Mouse (Mus musculus): Measurements from ENCODE around the gene C8g. TPM values are rescaled to one million over a fixed set of nuclear protein-coding genes. Genes with fewer than 3 reads are reported as not detected.

The C8g gene
- polyA plus RNA-seq, 1 experiment from 2014 or later = 5.8 TPM

- Histone ChIP-seq H3K36me3 (peaks cover 24% of the 10 kb centered on the region), H3K4me2 (peak overlapping the region; percentile 87), H3K4me3 (peak overlapping the region; percentile 72), H3K9ac (peak overlapping the region; percentile 81), H3K9me3 (no peaks in the 10 kb centered on the region), H3K4me1 (peaks cover 26% of the 10 kb centered on the region), H3K27ac (peak overlapping the region; percentile 85), H3K27me3 (no peaks in the 10 kb centered on the region)
- WGBS = 21% methylated on average over 3 of the region's 3 CpGs
- ATAC-seq (ENCODE audit: insufficient number of reproducible peaks, insufficient read depth, low FRiP score, low TSS enrichment, low read depth) = no peak
Measured at GRCm38 (mm10) chr2:25461407-25461806, 40.1 kb downstream of the C8g start.

- WGBS = under 1% methylated on average over 48 of the region's 48 CpGs
- peak; percentile 89 for ATAC-seq (ENCODE audit: insufficient number of reproducible peaks, insufficient read depth, low FRiP score, low TSS enrichment, low read depth)
- peak within 1 kb of the TSS; percentile 81 for H3K9ac ChIP-seq
- no peaks in the 10 kb centered on the region for H3K27me3 ChIP-seq
- H3K4me1 ChIP-seq = peaks cover 22% of the 10 kb centered on the region
- H3K36me3 ChIP-seq = peaks cover 24% of the 10 kb centered on the region
- H3K27ac ChIP-seq = peak within 1 kb of the TSS; percentile 85
- peak within 1 kb of the TSS; percentile 72 for H3K4me3 ChIP-seq
- peak within 1 kb of the TSS; percentile 87 for H3K4me2 ChIP-seq
- no peaks in the 10 kb centered on the region for H3K9me3 ChIP-seq
Measured at GRCm38 (mm10) chr2:25460551-25461309, 40.8 kb downstream of the C8g start, which contains the start of gene Paxx. TSS of gene Paxx (minus strand) at chr2:25461094.

- peak overlapping the region; percentile 85; the same call in 1 of the 2 replicates for H3K27ac ChIP-seq
- ATAC-seq (ENCODE audit: insufficient number of reproducible peaks, insufficient read depth, low FRiP score, low TSS enrichment, low read depth) = no peak
Measured at GRCm38 (mm10) chr2:25460135-25460534, 41.4 kb downstream of the C8g start.

GRCm38 (mm10) chr2:25458911-25459310 lies 42.6 kb downstream of the C8g start:
- H3K27ac ChIP-seq = no peak overlapping the region
- H3K4me3 ChIP-seq = no peak overlapping the region
- 0 out of 2 replicates have a peak overlapping the region, but pooled peaks have one; percentile 87 for H3K4me2 ChIP-seq
- no peak for ATAC-seq (ENCODE audit: insufficient number of reproducible peaks, insufficient read depth, low FRiP score, low TSS enrichment, low read depth)
- H3K27me3 ChIP-seq = no peaks in the 10 kb centered on the region
- WGBS = 78% methylated on average over 5 of the region's 5 CpGs
- peaks cover 21% of the 10 kb centered on the region for H3K4me1 ChIP-seq
- H3K36me3 ChIP-seq = peaks cover 24% of the 10 kb centered on the region
- no peak overlapping the region for H3K9ac ChIP-seq
- no peaks in the 10 kb centered on the region for H3K9me3 ChIP-seq

More at GRCm38 (mm10) chr2:25460135-25460534, 41.4 kb downstream of the C8g start:
- H3K4me1 ChIP-seq = peaks cover 21% of the 10 kb centered on the region
- H3K36me3 ChIP-seq = peaks cover 24% of the 10 kb centered on the region
- H3K9ac ChIP-seq = peak overlapping the region; percentile 81
- peak overlapping the region; percentile 87 for H3K4me2 ChIP-seq
- H3K4me3 ChIP-seq = peak overlapping the region; percentile 72
- WGBS = 36% methylated on average over 5 of the region's 5 CpGs
- no peaks in the 10 kb centered on the region for H3K9me3 ChIP-seq
- no peaks in the 10 kb centered on the region for H3K27me3 ChIP-seq

- no peaks in the 10 kb centered on the region for H3K9me3 ChIP-seq
- no peak overlapping the region for H3K9ac ChIP-seq
- H3K4me2 ChIP-seq = no peak overlapping the region
- H3K4me3 ChIP-seq = no peak overlapping the region
- H3K4me1 ChIP-seq = peaks cover 21% of the 10 kb centered on the region
- no peak overlapping the region for H3K27ac ChIP-seq
- H3K36me3 ChIP-seq = peaks cover 24% of the 10 kb centered on the region
- WGBS = 83% methylated on average over 9 of the region's 9 CpGs
- H3K27me3 ChIP-seq = no peaks in the 10 kb centered on the region
- no peak for ATAC-seq (ENCODE audit: insufficient number of reproducible peaks, insufficient read depth, low FRiP score, low TSS enrichment, low read depth)
Measured at GRCm38 (mm10) chr2:25457022-25457896, 44.3 kb downstream of the C8g start.

- H3K4me3 ChIP-seq = no peak within 1 kb of the TSS
- 59% methylated on average over 14 of the region's 14 CpGs for WGBS
Measured at GRCm38 (mm10) chr2:25456205-25456953, 45.1 kb downstream of the C8g start, which contains the start of gene Clic3. TSS of gene Clic3 (plus strand) at chr2:25456838.

GRCm38 (mm10) chr2:25452951-25453350 lies 48.6 kb downstream of the C8g start:
- Histone ChIP-seq H3K4me3 (no peak overlapping the region), H3K9ac (no peak overlapping the region), H3K9me3 (no peaks in the 10 kb centered on the region), H3K4me2 (no peak overlapping the region), H3K27ac (no peak overlapping the region), H3K27me3 (no peaks in the 10 kb centered on the region), H3K36me3 (peaks cover 8% of the 10 kb centered on the region; the same call in 1 of the 2 replicates), H3K4me1 (no peaks in the 10 kb centered on the region)
- ATAC-seq (ENCODE audit: insufficient number of reproducible peaks, insufficient read depth, low FRiP score, low TSS enrichment, low read depth) = no peak
- WGBS = 52% methylated on average over 1 of the region's 1 CpGs

More at GRCm38 (mm10) chr2:25456205-25456953, 45.1 kb downstream of the C8g start, which contains the start of gene Clic3:
- Histone ChIP-seq H3K4me2 (no peak within 1 kb of the TSS), H3K9me3 (no peaks in the 10 kb centered on the region), H3K27me3 (no peaks in the 10 kb centered on the region), H3K36me3 (peaks cover 24% of the 10 kb centered on the region), H3K9ac (no peak within 1 kb of the TSS), H3K4me1 (peaks cover 18% of the 10 kb centered on the region), H3K27ac (no peak within 1 kb of the TSS)
- ATAC-seq (ENCODE audit: insufficient number of reproducible peaks, insufficient read depth, low FRiP score, low TSS enrichment, low read depth) = no peak

GRCm38 (mm10) chr2:25450853-25451647 lies 50.5 kb downstream of the C8g start:
- no peak overlapping the region for H3K4me3 ChIP-seq
- no peaks in the 10 kb centered on the region for H3K9me3 ChIP-seq
- H3K4me1 ChIP-seq = no peaks in the 10 kb centered on the region
- H3K27me3 ChIP-seq = no peaks in the 10 kb centered on the region
- no peak overlapping the region for H3K9ac ChIP-seq
- H3K4me2 ChIP-seq = no peak overlapping the region
- WGBS = 79% methylated on average over 8 of the region's 8 CpGs
- ATAC-seq (ENCODE audit: insufficient number of reproducible peaks, insufficient read depth, low FRiP score, low TSS enrichment, low read depth) = no peak
- H3K36me3 ChIP-seq = no peaks in the 10 kb centered on the region; the same call in 1 of the 2 replicates
- no peak overlapping the region for H3K27ac ChIP-seq
